In genomic region chr13:80613884-80614247, GRCm38 (mm10) we compare ENCODE assay signal across 12 mouse cellular contexts.
A peak's percentile ranks its signal among the peaks of the same experiment; 100 is the strongest.
DNase-seq lines count a peak whose midpoint lies in the region; ATAC-seq lines count a peak whose summit lies in the region.
"Had no signal": no experiment of that assay in that cellular context is flagged by ENCODE, and none has a peak within 500 bp of the region (broad histone marks: within the 10 kb centered on the region; RNA-seq: fewer than 3 reads in every experiment).

No protein-coding gene starts in this region.

- H3K4me2 ChIP-seq in hindbrain, embryonic 11.5 days (replicated peaks; ENCODE audit: low read depth, low read length) = no peak overlapping the region
- H3K4me2 ChIP-seq in hindbrain, embryonic 12.5 days (replicated peaks) = no peak overlapping the region
- H3K4me2 ChIP-seq in midbrain, embryonic 11.5 days = no peak overlapping the region
- H3K4me2 ChIP-seq in forebrain, embryonic 15.5 days (replicated peaks) = no peak overlapping the region
- H3K4me2 ChIP-seq: liver, embryonic 15.5 days had no signal

- no peak overlapping the region for H3K4me3 ChIP-seq in hindbrain, embryonic 11.5 days (ENCODE audit: low read depth, low read length)
- no peak overlapping the region for H3K4me3 ChIP-seq in hindbrain, embryonic 12.5 days
- H3K4me3 ChIP-seq in midbrain, embryonic 11.5 days (ENCODE audit: low read depth, low read length) = no peak overlapping the region
- no peak overlapping the region for H3K4me3 ChIP-seq in midbrain, embryonic 10.5 days
- no peak overlapping the region for H3K4me3 ChIP-seq in forebrain, embryonic 15.5 days
- H3K4me3 ChIP-seq: heart, embryonic 10.5 days; liver, embryonic 15.5 days had no signal

- H3K9me3 ChIP-seq in hindbrain, embryonic 11.5 days (ENCODE audit: control insufficient read depth, low read length) = no peaks in the 10 kb centered on the region
- no peaks in the 10 kb centered on the region for H3K9me3 ChIP-seq in hindbrain, embryonic 12.5 days (replicated peaks)
- H3K9me3 ChIP-seq in midbrain, embryonic 11.5 days (ENCODE audit: control insufficient read depth, low read length) = no peaks in the 10 kb centered on the region
- H3K9me3 ChIP-seq in midbrain, embryonic 10.5 days (replicated peaks) = no peaks in the 10 kb centered on the region
- H3K9me3 ChIP-seq in forebrain, embryonic 15.5 days = no peaks in the 10 kb centered on the region
- H3K9me3 ChIP-seq: G1E; heart, embryonic 10.5 days; liver, embryonic 15.5 days had no signal

- H3K36me3 ChIP-seq in hindbrain, embryonic 11.5 days (ENCODE audit: control insufficient read depth, insufficient read depth, low read length) = no peaks in the 10 kb centered on the region
- H3K36me3 ChIP-seq in hindbrain, embryonic 12.5 days = no peaks in the 10 kb centered on the region
- H3K36me3 ChIP-seq in midbrain, embryonic 11.5 days (ENCODE audit: control insufficient read depth, insufficient read depth, low read length) = no peaks in the 10 kb centered on the region
- H3K36me3 ChIP-seq in midbrain, embryonic 10.5 days = no peaks in the 10 kb centered on the region
- no peaks in the 10 kb centered on the region for H3K36me3 ChIP-seq in forebrain, embryonic 15.5 days
- H3K36me3 ChIP-seq: G1E; heart, embryonic 10.5 days; liver, embryonic 15.5 days had no signal

- 57% methylated on average over 1 of the region's 1 CpGs for WGBS in hindbrain, embryonic 11.5 days
- WGBS in hindbrain, embryonic 12.5 days = 55% methylated on average over 1 of the region's 1 CpGs
- 46% methylated on average over 1 of the region's 1 CpGs for WGBS in midbrain, embryonic 11.5 days
- WGBS in midbrain, embryonic 10.5 days = 72% methylated on average over 1 of the region's 1 CpGs
- 13% methylated on average over 1 of the region's 1 CpGs for WGBS in forebrain, embryonic 15.5 days

- no peak for ATAC-seq in hindbrain, embryonic 11.5 days (ENCODE audit: low FRiP score)
- no peak for ATAC-seq in hindbrain, embryonic 12.5 days (ENCODE audit: low FRiP score)
- peak; percentile 47; the same call in 1 of the 2 replicates for ATAC-seq in midbrain, embryonic 11.5 days (ENCODE audit: low FRiP score)
- peak; percentile 56 for ATAC-seq in forebrain, embryonic 15.5 days (replicated peaks)

- no peak overlapping the region for H3K27ac ChIP-seq in hindbrain, embryonic 11.5 days (ENCODE audit: low read depth, low read length)
- no peak overlapping the region for H3K27ac ChIP-seq in hindbrain, embryonic 12.5 days
- H3K27ac ChIP-seq in midbrain, embryonic 11.5 days (ENCODE audit: low read depth, low read length) = no peak overlapping the region
- no peak overlapping the region for H3K27ac ChIP-seq in midbrain, embryonic 10.5 days (replicated peaks)
- no peak overlapping the region for H3K27ac ChIP-seq in forebrain, embryonic 15.5 days (replicated peaks)
- H3K27ac ChIP-seq: heart, embryonic 10.5 days; liver, embryonic 15.5 days had no signal

- no peak overlapping the region for H3K9ac ChIP-seq in hindbrain, embryonic 11.5 days (ENCODE audit: low read depth, low read length)
- no peak overlapping the region for H3K9ac ChIP-seq in hindbrain, embryonic 12.5 days
- no peak overlapping the region for H3K9ac ChIP-seq in midbrain, embryonic 11.5 days (ENCODE audit: low read length)
- no peak overlapping the region for H3K9ac ChIP-seq in forebrain, embryonic 15.5 days (replicated peaks)
- H3K9ac ChIP-seq: liver, embryonic 15.5 days had no signal

- no peaks in the 10 kb centered on the region for H3K27me3 ChIP-seq in hindbrain, embryonic 11.5 days (ENCODE audit: control insufficient read depth, insufficient read depth, low read length)
- H3K27me3 ChIP-seq in hindbrain, embryonic 12.5 days = no peaks in the 10 kb centered on the region
- no peaks in the 10 kb centered on the region for H3K27me3 ChIP-seq in midbrain, embryonic 11.5 days (ENCODE audit: control insufficient read depth, insufficient read depth, low read length)
- no peaks in the 10 kb centered on the region; the same call in 1 of the 2 replicates for H3K27me3 ChIP-seq in midbrain, embryonic 10.5 days (ENCODE audit: low read depth, poor library complexity, severe bottlenecking)
- no peaks in the 10 kb centered on the region for H3K27me3 ChIP-seq in forebrain, embryonic 15.5 days
- H3K27me3 ChIP-seq: liver, embryonic 15.5 days had no signal

- peak; percentile 31 for DNase-seq in hindbrain, embryonic 11.5 days (ENCODE audit: low spot score)
- no peak for DNase-seq in midbrain, embryonic 11.5 days (ENCODE audit: low spot score, missing footprints)
- DNase-seq in midbrain, embryonic 10.5 days (ENCODE audit: low spot score) = no peak
- no peak for DNase-seq in urinary bladder, postnatal 4 days (ENCODE audit: low spot score in 2 of 2)
- DNase-seq in thymus, adult 18-20 months = no peak
- DNase-seq: adrenal gland, postnatal 10 days; cerebellum, adult 2 months had no signal

- no peaks in the 10 kb centered on the region for H3K4me1 ChIP-seq in hindbrain, embryonic 11.5 days (replicated peaks; ENCODE audit: control insufficient read depth, insufficient read depth, low read length)
- H3K4me1 ChIP-seq in hindbrain, embryonic 12.5 days = no peaks in the 10 kb centered on the region
- 0 out of 2 replicates have a peak, but pooled peaks cover 4% of the 10 kb centered on the region for H3K4me1 ChIP-seq in midbrain, embryonic 11.5 days (ENCODE audit: control insufficient read depth, insufficient read depth, low read length)
- H3K4me1 ChIP-seq in midbrain, embryonic 10.5 days = peaks cover 2% of the 10 kb centered on the region; the same call in 1 of the 2 replicates
- peaks cover 13% of the 10 kb centered on the region for H3K4me1 ChIP-seq in forebrain, embryonic 15.5 days
- H3K4me1 ChIP-seq: heart, embryonic 10.5 days; liver, embryonic 15.5 days had no signal

Comparison
In these comparisons a context has a peak if more than half of its experiments do, and no peak if none do; other contexts are left out.
1. ATAC-seq: peak in midbrain, embryonic 11.5 days (single experiment) and forebrain, embryonic 15.5 days (single experiment); none in hindbrain, embryonic 11.5 days (single experiment) and hindbrain, embryonic 12.5 days (single experiment).